ENCODE assay signal across 19 mouse cellular contexts in genomic region chr11:83833517-83833916, GRCm38 (mm10). TPM values are rescaled to one million over a fixed set of nuclear protein-coding genes. Genes with fewer than 3 reads are reported as not detected.
"Had no signal": no experiment of that assay in that cellular context is flagged by ENCODE, and none has a peak within 500 bp of the region (broad histone marks: within the 10 kb centered on the region; RNA-seq: fewer than 3 reads in every experiment).

No protein-coding gene starts in this region.

- H3K4me1 ChIP-seq: heart, embryonic 10.5 days; heart, embryonic 12.5 days; hindbrain, embryonic 10.5 days; hindbrain, embryonic 12.5 days; intestine, embryonic 15.5 days; limb, embryonic 13.5 days; limb, embryonic 15.5 days had no signal

- H3K9ac ChIP-seq: heart, embryonic 12.5 days; hindbrain, embryonic 12.5 days; hindbrain, embryonic 14.5 days; intestine, embryonic 15.5 days; limb, embryonic 13.5 days; limb, embryonic 15.5 days; liver, embryonic 12.5 days; liver, embryonic 14.5 days had no signal

- H3K27me3 ChIP-seq: hindbrain, embryonic 12.5 days; intestine, embryonic 15.5 days; limb, embryonic 13.5 days had no signal

- H3K27ac ChIP-seq: gastrocnemius, adult 2 months; heart, embryonic 10.5 days; hindbrain, embryonic 10.5 days; hindbrain, embryonic 12.5 days; hindbrain, embryonic 14.5 days; intestine, embryonic 15.5 days; limb, embryonic 13.5 days; limb, embryonic 15.5 days; liver, embryonic 12.5 days; liver, embryonic 14.5 days had no signal

- H3K36me3 ChIP-seq: heart, embryonic 10.5 days; heart, embryonic 12.5 days; hindbrain, embryonic 10.5 days; hindbrain, embryonic 12.5 days; intestine, embryonic 15.5 days; limb, embryonic 13.5 days; limb, embryonic 15.5 days; liver, embryonic 12.5 days had no signal

- ATAC-seq: forebrain, embryonic 16.5 days; hindbrain, embryonic 16.5 days; inflammation-experienced regulatory T-cells, adult 6 months; liver, embryonic 12.5 days had no signal

- DNase-seq: gastrocnemius, adult 2 months; gastrocnemius, postnatal 10 days; gastrocnemius, postnatal 25 days; heart, postnatal 4 days; layer of hippocampus, postnatal 36 days; left cerebral cortex, postnatal 4 days had no signal

- H3K4me3 ChIP-seq: gastrocnemius, adult 2 months; heart, embryonic 10.5 days; heart, embryonic 12.5 days; hindbrain, embryonic 10.5 days; hindbrain, embryonic 12.5 days; intestine, embryonic 15.5 days; limb, embryonic 13.5 days; limb, embryonic 15.5 days; liver, embryonic 12.5 days had no signal

- H3K9me3 ChIP-seq: heart, embryonic 10.5 days; heart, embryonic 12.5 days; hindbrain, embryonic 10.5 days; hindbrain, embryonic 12.5 days; intestine, embryonic 15.5 days; limb, embryonic 13.5 days; limb, embryonic 15.5 days; liver, embryonic 12.5 days had no signal

- H3K4me2 ChIP-seq: heart, embryonic 12.5 days; hindbrain, embryonic 12.5 days; hindbrain, embryonic 14.5 days; limb, embryonic 13.5 days; limb, embryonic 15.5 days; liver, embryonic 12.5 days had no signal

RNA-seq across cellular contexts. Expression of gene Hnf1b, which starts 16.3 kb away (rescaled TPM):
- polyA plus RNA-seq: hindbrain, embryonic 10.5 days; inflammation-experienced regulatory T-cells, adult 6 months; limb, embryonic 13.5 days had no signal
